Mouse (Mus musculus): ENCODE results near the gene Hspb1. TPM values are rescaled to one million over a fixed set of nuclear protein-coding genes. Genes with fewer than 3 reads are reported as not detected.

The Hspb1 gene
- total and polyA plus RNA-seq, 3 experiments: 1.1 to 3.6 (median 2.6) TPM

- Histone ChIP-seq H3K36me3 (replicated peaks in 1 of 2; ENCODE audit: control insufficient read depth in 1 of 2, insufficient read depth in 1 of 2, low read length in 1 of 2) (no peaks in the 10 kb centered on the region), H3K4me2 (ENCODE audit: insufficient read depth, low read depth, poor library complexity, severe bottlenecking) (no peak overlapping the region), H3K27ac (ENCODE audit: insufficient read depth, low read depth) (no peak overlapping the region), H3K4me3 (replicated peaks in 1 of 3; ENCODE audit: low read depth in 2 of 3, low read length in 2 of 3, poor library complexity in 1 of 3) (no peak overlapping the region), H3K27me3 (replicated peaks) (peaks cover 18% of the 10 kb centered on the region), H3K79me2 (replicated peaks; ENCODE audit: control insufficient read depth, extremely low read depth, insufficient read depth, poor library complexity, severe bottlenecking) (no peaks in the 10 kb centered on the region), H3K4me1 (ENCODE audit: control insufficient read depth in 1 of 2, insufficient read depth in 2 of 2) (no peaks in the 10 kb centered on the region), H3K9ac (ENCODE audit: insufficient read depth, low read depth) (no peak overlapping the region), H3K9me3 (replicated peaks; ENCODE audit: low read length) (no peaks in the 10 kb centered on the region)
- no peak for TF ChIP-seq POLR2AphosphoS2 (IDR thresholded peaks at IDR 0.05; ENCODE audit: low read depth, low read length)
- no peak for TF ChIP-seq MAX (IDR thresholded peaks at IDR 0.05; ENCODE audit: low read length)
- no peak for TF ChIP-seq MAZ (IDR thresholded peaks at IDR 0.05; ENCODE audit: low read depth, low read length)
- no peak for TF ChIP-seq EP300 (IDR thresholded peaks at IDR 0.05; ENCODE audit: low read length)
- no peak for TF ChIP-seq HCFC1 (IDR thresholded peaks at IDR 0.05; ENCODE audit: low read depth, low read length)
- no peak for TF ChIP-seq ETS1 (conservative IDR thresholded peaks at IDR 0.05; ENCODE audit: low read depth, low read length)
- TF ChIP-seq SMC3 (IDR thresholded peaks at IDR 0.05; ENCODE audit: low read depth, low read length): no peak
- no peak for TF ChIP-seq CTCF (conservative IDR thresholded peaks at IDR 0.05 in 1 of 2, IDR thresholded peaks at IDR 0.05 in 1 of 2; ENCODE audit: low read depth in 2 of 2, low read length in 2 of 2)
- dilution Hi-C loops (cut with MboI; ENCODE audit: extremely low pct_ligation_motif_present, extremely low pct_unique_long_range_greater_than_20kb, low sequenced_read_pairs) (no loop called here), in situ Hi-C loops (cut with MboI; ENCODE audit: low pct_ligation_motif_present, low pct_unique_long_range_greater_than_20kb, low sequenced_read_pairs) (no loop called here)
- DNase-seq (ENCODE audit: extremely low read depth): no peak
These were observed 3.1 kb upstream of the Hspb1 start for GRCm38 (mm10) chr5:135884641-135885040.

- H3K36me3 ChIP-seq (replicated peaks in 1 of 2; ENCODE audit: control insufficient read depth in 1 of 2, insufficient read depth in 1 of 2, low read length in 1 of 2): no peaks in the 10 kb centered on the region
- dilution Hi-C loops (cut with MboI; ENCODE audit: extremely low pct_ligation_motif_present, extremely low pct_unique_long_range_greater_than_20kb, low sequenced_read_pairs): no loop called here
- H3K4me1 ChIP-seq (ENCODE audit: control insufficient read depth in 1 of 2, insufficient read depth in 2 of 2): peaks cover 3 to 14% of the 10 kb centered on the region in 2 experiments
- DNase-seq (ENCODE audit: extremely low read depth): no peak
- H3K27me3 ChIP-seq (replicated peaks): peaks cover 21% of the 10 kb centered on the region
- H3K4me3 ChIP-seq (replicated peaks in 1 of 3; ENCODE audit: low read depth in 2 of 3, low read length in 2 of 3, poor library complexity in 1 of 3): no peak overlapping the region
- in situ Hi-C loops (cut with MboI; ENCODE audit: low pct_ligation_motif_present, low pct_unique_long_range_greater_than_20kb, low sequenced_read_pairs): no loop called here
- H3K4me2 ChIP-seq (ENCODE audit: insufficient read depth, low read depth, poor library complexity, severe bottlenecking): no peak overlapping the region
- H3K9ac ChIP-seq (ENCODE audit: insufficient read depth, low read depth): no peak overlapping the region
- H3K27ac ChIP-seq (ENCODE audit: insufficient read depth, low read depth): no peak overlapping the region
- no peaks in the 10 kb centered on the region for H3K9me3 ChIP-seq (replicated peaks; ENCODE audit: low read length)
- H3K79me2 ChIP-seq (replicated peaks; ENCODE audit: control insufficient read depth, extremely low read depth, insufficient read depth, poor library complexity, severe bottlenecking): no peaks in the 10 kb centered on the region
- TF ChIP-seq ETS1 (conservative IDR thresholded peaks at IDR 0.05; ENCODE audit: low read depth, low read length) (no peak), POLR2AphosphoS2 (IDR thresholded peaks at IDR 0.05; ENCODE audit: low read depth, low read length) (no peak), CHD2 (IDR thresholded peaks at IDR 0.05; ENCODE audit: low read length) (no peak), MAZ (IDR thresholded peaks at IDR 0.05; ENCODE audit: low read depth, low read length) (no peak), JUN (IDR thresholded peaks at IDR 0.05; ENCODE audit: insufficient read depth, low read depth, low read length) (no peak), USF2 (conservative IDR thresholded peaks at IDR 0.05; ENCODE audit: low read depth, low read length) (no peak)
These were observed 891 bp downstream of the Hspb1 start for GRCm38 (mm10) chr5:135888405-135889215.

GRCm38 (mm10) chr5:135890323-135890722, 2.6 kb downstream of the Hspb1 start:
- Histone ChIP-seq H3K9ac (ENCODE audit: insufficient read depth, low read depth) (no peak overlapping the region), H3K4me3 (replicated peaks in 1 of 3; ENCODE audit: low read depth in 2 of 3, low read length in 2 of 3, poor library complexity in 1 of 3) (no peak overlapping the region), H3K9me3 (replicated peaks; ENCODE audit: low read length) (no peaks in the 10 kb centered on the region), H3K4me2 (ENCODE audit: insufficient read depth, low read depth, poor library complexity, severe bottlenecking) (no peak overlapping the region), H3K36me3 (replicated peaks in 1 of 2; ENCODE audit: control insufficient read depth in 1 of 2, insufficient read depth in 1 of 2, low read length in 1 of 2) (no peaks in the 10 kb centered on the region), H3K4me1 (ENCODE audit: control insufficient read depth in 1 of 2, insufficient read depth in 2 of 2) (peaks cover 3 to 14% of the 10 kb centered on the region in 2 experiments), H3K27ac (ENCODE audit: insufficient read depth, low read depth) (no peak overlapping the region), H3K79me2 (replicated peaks; ENCODE audit: control insufficient read depth, extremely low read depth, insufficient read depth, poor library complexity, severe bottlenecking) (no peaks in the 10 kb centered on the region), H3K27me3 (replicated peaks) (peaks cover 15% of the 10 kb centered on the region)
- dilution Hi-C loops (cut with MboI; ENCODE audit: extremely low pct_ligation_motif_present, extremely low pct_unique_long_range_greater_than_20kb, low sequenced_read_pairs): no loop called here
- DNase-seq (ENCODE audit: extremely low read depth): no peak
- in situ Hi-C loops (cut with MboI; ENCODE audit: low pct_ligation_motif_present, low pct_unique_long_range_greater_than_20kb, low sequenced_read_pairs): loop anchor here (10.0 kb wide), 1 partner anchor 154 kb away; no protein-coding TSS in a partner anchor
- TF ChIP-seq USF1 (IDR thresholded peaks at IDR 0.05; ENCODE audit: low read depth, low read length) (no peak), MAX (IDR thresholded peaks at IDR 0.05; ENCODE audit: low read length) (no peak), SIN3A (IDR thresholded peaks at IDR 0.05; ENCODE audit: low read length) (no peak), JUN (IDR thresholded peaks at IDR 0.05; ENCODE audit: insufficient read depth, low read depth, low read length) (no peak)

Measured in CH12.LX (cell line).